In genomic region chr13:91874565-91874964, GRCm38 (mm10) we compare ENCODE assay signal across 14 mouse cellular contexts. TPM values are rescaled to one million over a fixed set of nuclear protein-coding genes. Genes with fewer than 3 reads are reported as not detected.
DNase-seq lines count a peak whose midpoint lies in the region; ATAC-seq and TF ChIP-seq lines count a peak whose summit lies in the region.
"Had no signal": no experiment of that assay in that cellular context is flagged by ENCODE, and none has a peak within 500 bp of the region (broad histone marks: within the 10 kb centered on the region; RNA-seq: fewer than 3 reads in every experiment).

No protein-coding gene starts in this region.

- peak; percentile 5 for DNase-seq in embryo, embryonic 11 days
- no peak for DNase-seq in embryo, embryonic 9.5 days (ENCODE audit: extremely low spot score)
- DNase-seq in layer of hippocampus, adult 2 months (ENCODE audit: low spot score in 2 of 2) = peak in 1 of 2 experiments; percentile 13
- no peak for DNase-seq in layer of hippocampus, postnatal 10 days (ENCODE audit: low spot score in 2 of 2)
- DNase-seq in left cerebral cortex, postnatal 14 days (ENCODE audit: low spot score in 2 of 2) = peak; percentile 17 to 59
- DNase-seq in layer of hippocampus, adult 8-10 months (ENCODE audit: low spot score in 2 of 2) = no peak
- DNase-seq: adrenal gland, postnatal 36 days had no signal

- H3K27ac ChIP-seq in layer of hippocampus, adult 2 months = peak overlapping the region; percentile 18; the same call in 1 of the 2 replicates
- H3K27ac ChIP-seq in embryonic facial prominence, embryonic 15.5 days (replicated peaks) = peak overlapping the region; percentile 81
- no peak overlapping the region for H3K27ac ChIP-seq in forebrain, embryonic 13.5 days
- H3K27ac ChIP-seq: hindbrain, embryonic 13.5 days; midbrain, embryonic 10.5 days had no signal

- TF ChIP-seq CTCF in layer of hippocampus, adult 2 months (conservative IDR thresholded peaks at IDR 0.05) = no peak

- intact Hi-C loops in left cerebral cortex, postnatal 14 days (cut with DNase I) = loop anchor here (5.0 kb wide), 1 partner anchor 67 kb away; the partner anchor contains the start of gene Zcchc9

- no peaks in the 10 kb centered on the region for H3K27me3 ChIP-seq in embryonic facial prominence, embryonic 15.5 days
- no peaks in the 10 kb centered on the region for H3K27me3 ChIP-seq in forebrain, embryonic 13.5 days
- H3K27me3 ChIP-seq: hindbrain, embryonic 13.5 days had no signal

- no peaks in the 10 kb centered on the region for H3K36me3 ChIP-seq in embryonic facial prominence, embryonic 15.5 days
- no peaks in the 10 kb centered on the region for H3K36me3 ChIP-seq in forebrain, embryonic 13.5 days (ENCODE audit: poor library complexity, severe bottlenecking)
- H3K36me3 ChIP-seq: hindbrain, embryonic 13.5 days; midbrain, embryonic 10.5 days had no signal

- ATAC-seq in embryonic facial prominence, embryonic 15.5 days (ENCODE audit: insufficient number of reproducible peaks, low FRiP score, low TSS enrichment, low read depth) = no peak; the same call in 1 of the 2 replicates
- ATAC-seq in forebrain, embryonic 13.5 days = no peak
- ATAC-seq: intestine, postnatal 0 days had no signal

- no peak overlapping the region for H3K4me3 ChIP-seq in layer of hippocampus, adult 2 months
- no peak overlapping the region for H3K4me3 ChIP-seq in embryonic facial prominence, embryonic 15.5 days (replicated peaks)
- H3K4me3 ChIP-seq in forebrain, embryonic 13.5 days = no peak overlapping the region
- H3K4me3 ChIP-seq: hindbrain, embryonic 13.5 days; midbrain, embryonic 10.5 days had no signal

- 46% methylated on average over 7 of the region's 7 CpGs for WGBS in embryonic facial prominence, embryonic 15.5 days
- 90% methylated on average over 7 of the region's 7 CpGs for WGBS in forebrain, embryonic 13.5 days

- peaks cover 20% of the 10 kb centered on the region for H3K4me1 ChIP-seq in embryonic facial prominence, embryonic 15.5 days
- no peaks in the 10 kb centered on the region for H3K4me1 ChIP-seq in forebrain, embryonic 13.5 days
- H3K4me1 ChIP-seq: hindbrain, embryonic 13.5 days; midbrain, embryonic 10.5 days had no signal

- no peak overlapping the region for H3K4me2 ChIP-seq in embryonic facial prominence, embryonic 15.5 days (replicated peaks)
- no peak overlapping the region for H3K4me2 ChIP-seq in forebrain, embryonic 13.5 days
- H3K4me2 ChIP-seq: hindbrain, embryonic 13.5 days had no signal

- no peak overlapping the region for H3K9ac ChIP-seq in embryonic facial prominence, embryonic 15.5 days
- no peak overlapping the region for H3K9ac ChIP-seq in forebrain, embryonic 13.5 days
- H3K9ac ChIP-seq: hindbrain, embryonic 13.5 days had no signal

- no peaks in the 10 kb centered on the region for H3K9me3 ChIP-seq in embryonic facial prominence, embryonic 15.5 days (replicated peaks)
- H3K9me3 ChIP-seq in forebrain, embryonic 13.5 days (replicated peaks) = no peaks in the 10 kb centered on the region
- H3K9me3 ChIP-seq: hindbrain, embryonic 13.5 days; midbrain, embryonic 10.5 days had no signal

RNA-seq across cellular contexts. Expression of gene Ckmt2, which starts 2.1 kb away (rescaled TPM):
- under 1 TPM; 0.32 to 0.41 TPM for total RNA-seq in layer of hippocampus, adult 2 months (2021)
- total RNA-seq in layer of hippocampus, postnatal 10 days (2021) = under 1 TPM; 0.38 to 0.48 TPM
- 1.2 and 1.4 TPM in 2 replicates for polyA plus RNA-seq in embryonic facial prominence, embryonic 15.5 days (2015; fragmentation: Nextera tagmentation; extraction: Ambion mirVana)
- not detected for total RNA-seq in left cerebral cortex, postnatal 14 days (2021)
- total RNA-seq in layer of hippocampus, adult 8-10 months (2022) = under 1 TPM in 3 of 4 experiments, not detected in 1; 0.25 to 0.43 (median 0.41) TPM
- not detected in 2 replicates for polyA plus RNA-seq in forebrain, embryonic 13.5 days (2015; fragmentation: Nextera tagmentation; extraction: Ambion mirVana)
- total RNA-seq: adrenal gland, postnatal 36 days; ES-E14 had no signal
- polyA plus RNA-seq: limb, embryonic 11.5 days; midbrain, embryonic 10.5 days had no signal

Comparison
In these comparisons a context has a peak if more than half of its experiments do, and no peak if none do; other contexts are left out.
1. DNase-seq: peak in embryo, embryonic 11 days (single experiment) and left cerebral cortex, postnatal 14 days (2 of 2); none in embryo, embryonic 9.5 days (single experiment), layer of hippocampus, postnatal 10 days (0 of 2) and layer of hippocampus, adult 8-10 months (0 of 2).